Mouse (Mus musculus) kidney, adult 2 months (tissue): ENCODE measurements at regions not wholly inside any gene's neighbourhood (a gene's known extent, or its start where the extent isn't known, plus 50 kb on each side); places are given as distances from the start of the nearest gene placed in this dataset.

Experiments used
- CTCF ChIP-seq: fragments of 200-500 bp; conservative IDR thresholded peaks from 2 replicates; pipeline ENCODE4 v1.5.1; 2011; ENCODE audit warnings: low read depth, mild to moderate bottlenecking, control low read depth, low read length, moderate library complexity, mixed read lengths; ENCODE audit not compliant: insufficient read depth, insufficient read length
- POLR2A ChIP-seq: fragments of 200-500 bp; IDR thresholded peaks from one replicate; pipeline ENCODE4 v1.6.1; 2011; ENCODE audit warnings: low read depth, low read length, control low read depth

- TF ChIP-seq POLR2A: no peak
- TF ChIP-seq CTCF: no peak
Observed at GRCm38 (mm10) chr8:26354516-26354915, 235.2 kb downstream of the Gm45692 start.
